ENCODE assay signal across 9 mouse cellular contexts in the genomic region with DNA sequence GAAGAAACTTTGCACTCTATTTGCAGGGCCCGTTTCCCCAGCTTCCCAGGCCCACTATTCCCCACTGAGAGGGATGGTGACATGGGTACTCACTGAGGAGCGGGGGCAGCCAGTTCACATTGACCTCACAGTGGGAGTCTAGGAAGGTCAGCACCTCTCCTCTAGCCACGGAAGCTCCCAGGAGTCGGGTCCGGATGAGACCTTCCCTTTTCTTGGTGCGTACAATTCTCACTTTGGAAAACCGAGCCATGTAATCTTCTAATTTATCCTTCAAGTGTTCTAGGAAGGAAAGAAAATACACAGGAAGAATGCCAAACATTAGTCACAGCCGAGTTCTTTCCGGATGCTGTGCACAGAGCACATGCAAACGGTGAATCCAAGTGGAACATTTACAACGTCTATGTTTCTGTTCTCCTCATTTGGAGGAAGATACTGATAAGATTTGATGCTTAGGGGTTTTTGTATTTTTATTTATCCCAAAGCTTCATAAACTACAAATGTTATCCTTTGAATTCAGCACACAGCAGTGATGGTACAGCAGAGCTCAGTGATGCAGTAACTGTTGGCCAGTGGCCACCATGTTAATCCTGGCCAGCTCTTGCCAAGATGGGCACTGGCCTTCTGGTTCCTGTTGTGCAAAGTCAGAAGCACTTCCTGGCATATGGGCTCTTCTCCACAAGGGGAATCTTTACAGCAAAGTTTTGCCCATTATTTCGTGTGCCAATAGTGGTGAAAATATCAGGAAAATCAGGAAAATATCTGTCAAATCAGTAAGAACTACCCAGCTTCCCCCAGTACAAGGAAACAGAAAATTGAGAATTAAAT.
DNase-seq lines count a peak whose midpoint lies in the region; ATAC-seq lines count a peak whose summit lies in the region.
"Had no signal": no experiment of that assay in that cellular context is flagged by ENCODE, and none has a peak within 500 bp of the region (broad histone marks: within the 10 kb centered on the region; RNA-seq: fewer than 3 reads in every experiment).

No protein-coding gene starts in this region.

- H3K4me2 ChIP-seq in hindbrain, embryonic 13.5 days, result no peak overlapping the region
- H3K4me2 ChIP-seq in hindbrain, embryonic 11.5 days (replicated peaks; ENCODE audit: low read depth, low read length), result no peak overlapping the region
- H3K4me2 ChIP-seq in intestine, embryonic 15.5 days (replicated peaks), result no peak overlapping the region

- WGBS in hindbrain, embryonic 13.5 days, result 37% methylated on average over 12 of the region's 12 CpGs
- WGBS in hindbrain, embryonic 11.5 days, result 31% methylated on average over 12 of the region's 12 CpGs
- WGBS in intestine, embryonic 15.5 days, result 58% methylated on average over 12 of the region's 12 CpGs

- peak overlapping the region; percentile 12; the same call in 1 of the 2 replicates for H3K27ac ChIP-seq in hindbrain, embryonic 13.5 days
- H3K27ac ChIP-seq in hindbrain, embryonic 11.5 days (ENCODE audit: low read depth, low read length), result no peak overlapping the region
- no peak overlapping the region for H3K27ac ChIP-seq in intestine, embryonic 15.5 days

- H3K4me3 ChIP-seq in hindbrain, embryonic 13.5 days, result no peak overlapping the region
- H3K4me3 ChIP-seq in hindbrain, embryonic 11.5 days (ENCODE audit: low read depth, low read length), result no peak overlapping the region
- H3K4me3 ChIP-seq in intestine, embryonic 15.5 days (replicated peaks), result no peak overlapping the region

- no peaks in the 10 kb centered on the region for H3K27me3 ChIP-seq in hindbrain, embryonic 13.5 days
- no peaks in the 10 kb centered on the region for H3K27me3 ChIP-seq in hindbrain, embryonic 11.5 days (ENCODE audit: control insufficient read depth, insufficient read depth, low read length)
- no peaks in the 10 kb centered on the region for H3K27me3 ChIP-seq in intestine, embryonic 15.5 days (replicated peaks)

- peaks cover 13% of the 10 kb centered on the region for H3K4me1 ChIP-seq in hindbrain, embryonic 13.5 days (replicated peaks)
- no peaks in the 10 kb centered on the region for H3K4me1 ChIP-seq in hindbrain, embryonic 11.5 days (replicated peaks; ENCODE audit: control insufficient read depth, insufficient read depth, low read length)
- peaks cover 9% of the 10 kb centered on the region for H3K4me1 ChIP-seq in intestine, embryonic 15.5 days (replicated peaks)

- H3K9ac ChIP-seq in hindbrain, embryonic 13.5 days, result no peak overlapping the region
- H3K9ac ChIP-seq in hindbrain, embryonic 11.5 days (ENCODE audit: low read depth, low read length), result no peak overlapping the region
- H3K9ac ChIP-seq in intestine, embryonic 15.5 days, result no peak overlapping the region
- H3K9ac ChIP-seq: liver, postnatal 0 days had no signal

- no peaks in the 10 kb centered on the region for H3K9me3 ChIP-seq in hindbrain, embryonic 13.5 days
- no peaks in the 10 kb centered on the region for H3K9me3 ChIP-seq in hindbrain, embryonic 11.5 days (ENCODE audit: control insufficient read depth, low read length)
- no peaks in the 10 kb centered on the region for H3K9me3 ChIP-seq in intestine, embryonic 15.5 days

- H3K36me3 ChIP-seq in hindbrain, embryonic 13.5 days, result no peaks in the 10 kb centered on the region
- no peaks in the 10 kb centered on the region for H3K36me3 ChIP-seq in hindbrain, embryonic 11.5 days (ENCODE audit: control insufficient read depth, insufficient read depth, low read length)
- H3K36me3 ChIP-seq in intestine, embryonic 15.5 days, result no peaks in the 10 kb centered on the region

- DNase-seq in hindbrain, embryonic 11.5 days (ENCODE audit: low spot score), result no peak
- peak; percentile 57 to 69 for DNase-seq in right cerebral cortex, postnatal 10 days (ENCODE audit: low spot score in 2 of 2)
- no peak for DNase-seq in right cerebral cortex, adult 2 months (ENCODE audit: low spot score in 2 of 2)
- peak; percentile 29 for DNase-seq in embryo, embryonic 9.5 days (ENCODE audit: extremely low spot score)
- peak; percentile 0 for DNase-seq in skeletal muscle tissue, adult 2 months (ENCODE audit: low read depth, low spot score)
- no peak for DNase-seq in frontal cortex, postnatal 14 days (ENCODE audit: low spot score in 2 of 2)
- DNase-seq: liver, postnatal 0 days had no signal

- peak; percentile 65; the same call in 1 of the 2 replicates for ATAC-seq in hindbrain, embryonic 13.5 days (ENCODE audit: low FRiP score)
- no peak for ATAC-seq in hindbrain, embryonic 11.5 days (ENCODE audit: low FRiP score)
- no peak for ATAC-seq in intestine, embryonic 15.5 days
- ATAC-seq: liver, postnatal 0 days had no signal

Comparison
In these comparisons a context has a peak if more than half of its experiments do, and no peak if none do; other contexts are left out.
1. DNase-seq: peak in right cerebral cortex, postnatal 10 days (2 of 2), embryo, embryonic 9.5 days (single experiment) and skeletal muscle tissue, adult 2 months (single experiment); none in hindbrain, embryonic 11.5 days (single experiment), right cerebral cortex, adult 2 months (0 of 2) and frontal cortex, postnatal 14 days (0 of 2).